Mouse (Mus musculus) mouse embryonic stem cell (cell line): ENCODE data around the gene Cspg5.

Experiments used
- in situ Hi-C, 2 experiments: fragments of 300-500 bp; cut with MboI; formaldehyde crosslinking; loops; 1 replicate in 1 of 2; 3 replicates in 1 of 2; pipeline ENCODE4 v1.14.3; 2019 to 2020; ENCODE audit warnings: low sequenced_read_pairs in 2 of 2, low pct_unique_long_range_greater_than_20kb in 1 of 2, mixed read lengths in 1 of 2; ENCODE audit not compliant: unreplicated experiment in 1 of 2

Cspg5 gene

GRCm38 (mm10) chr9:110243221-110243833 is at the start of gene Cspg5:
TSS of gene Cspg5 (plus strand) at chr9:110243783.
- in situ Hi-C loops: loop anchor here in 1 of 2 experiments (5.0 kb wide), 1 partner anchor 49 kb away; no protein-coding TSS in a partner anchor

- in situ Hi-C loops: no loop called here
Measured at GRCm38 (mm10) chr9:110199870-110200269, 43.7 kb upstream of the Cspg5 start.

DNA sequence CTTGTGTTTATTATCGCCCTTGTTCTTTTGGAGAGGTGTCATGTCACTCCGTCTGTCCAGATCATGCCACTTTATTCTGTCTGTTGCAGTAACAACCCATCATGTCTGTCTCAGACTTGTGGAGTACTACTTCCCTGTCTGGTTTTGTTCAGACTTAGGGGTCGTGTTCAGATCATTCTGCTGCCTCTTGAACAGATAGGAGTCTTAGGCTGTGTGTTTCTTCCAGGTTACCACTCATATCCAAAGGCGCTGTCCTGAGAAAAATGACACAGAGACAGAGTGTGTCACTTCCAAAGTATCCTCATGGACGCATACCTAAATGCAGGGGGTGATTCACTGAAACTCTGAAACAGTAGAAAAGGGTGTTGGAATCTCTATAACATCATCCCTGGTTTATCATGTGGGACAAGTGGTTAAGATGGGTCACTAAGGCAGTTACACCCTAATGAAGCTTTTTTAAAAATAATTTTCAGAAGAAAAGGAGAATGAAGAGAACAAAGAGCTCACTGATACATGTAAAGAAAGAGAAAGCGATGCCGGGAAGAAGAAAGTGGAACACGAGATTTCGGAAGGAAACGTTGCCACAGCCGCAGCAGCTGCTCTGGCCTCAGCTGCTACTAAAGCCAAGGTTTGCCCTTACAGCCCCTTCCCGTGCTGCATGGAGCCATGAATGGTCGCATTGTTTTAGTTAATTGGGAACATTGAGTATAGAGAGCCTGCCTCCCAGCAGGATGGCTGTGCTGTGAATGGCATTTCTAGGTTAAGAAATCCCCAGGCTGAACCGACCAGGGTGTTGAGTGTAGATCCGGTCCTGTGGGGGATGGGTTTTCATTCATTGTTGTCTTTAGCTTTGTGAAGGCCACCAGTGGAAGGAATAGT is 37.8 kb upstream of the Cspg5 start:
- in situ Hi-C loops: no loop called here

- in situ Hi-C loops: no loop called here
Measured at GRCm38 (mm10) chr9:110206437-110206836, 37.1 kb upstream of the Cspg5 start.

GRCm38 (mm10) chr9:110208265-110208664 is 35.3 kb upstream of the Cspg5 start:
- in situ Hi-C loops: no loop called here

DNA sequence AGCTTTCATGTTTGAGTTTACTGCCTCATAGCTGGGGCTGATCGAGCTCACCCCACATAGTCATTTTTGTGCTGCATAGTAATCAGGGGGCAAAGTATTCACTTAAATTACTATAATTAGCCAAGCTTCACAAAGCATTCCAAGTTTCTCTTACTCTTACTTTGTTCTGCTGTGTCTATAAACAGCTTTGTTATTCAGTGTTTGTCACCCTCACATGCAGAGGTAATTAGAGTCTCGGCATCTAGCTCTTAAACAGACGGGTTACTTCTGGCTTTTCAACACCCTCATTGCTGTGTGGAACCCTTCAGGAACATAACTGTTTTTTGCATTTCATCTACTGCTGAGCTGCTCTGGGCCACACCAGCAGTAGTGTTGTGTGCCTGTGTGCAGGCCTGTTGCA is 34.6 kb upstream of the Cspg5 start:
- in situ Hi-C loops: no loop called here

GRCm38 (mm10) chr9:110224273-110224672 is 19.3 kb upstream of the Cspg5 start:
- in situ Hi-C loops: loop anchor here in 1 of 2 experiments (5.0 kb wide), 1 partner anchor 37 kb away; no protein-coding TSS in a partner anchor

- in situ Hi-C loops: no loop called here
Measured at GRCm38 (mm10) chr9:110226191-110226590, 17.4 kb upstream of the Cspg5 start.

GRCm38 (mm10) chr9:110228671-110229070 is 14.9 kb upstream of the Cspg5 start:
- in situ Hi-C loops: no loop called here

GRCm38 (mm10) chr9:110229112-110229511 is 14.5 kb upstream of the Cspg5 start:
- in situ Hi-C loops: no loop called here

DNA sequence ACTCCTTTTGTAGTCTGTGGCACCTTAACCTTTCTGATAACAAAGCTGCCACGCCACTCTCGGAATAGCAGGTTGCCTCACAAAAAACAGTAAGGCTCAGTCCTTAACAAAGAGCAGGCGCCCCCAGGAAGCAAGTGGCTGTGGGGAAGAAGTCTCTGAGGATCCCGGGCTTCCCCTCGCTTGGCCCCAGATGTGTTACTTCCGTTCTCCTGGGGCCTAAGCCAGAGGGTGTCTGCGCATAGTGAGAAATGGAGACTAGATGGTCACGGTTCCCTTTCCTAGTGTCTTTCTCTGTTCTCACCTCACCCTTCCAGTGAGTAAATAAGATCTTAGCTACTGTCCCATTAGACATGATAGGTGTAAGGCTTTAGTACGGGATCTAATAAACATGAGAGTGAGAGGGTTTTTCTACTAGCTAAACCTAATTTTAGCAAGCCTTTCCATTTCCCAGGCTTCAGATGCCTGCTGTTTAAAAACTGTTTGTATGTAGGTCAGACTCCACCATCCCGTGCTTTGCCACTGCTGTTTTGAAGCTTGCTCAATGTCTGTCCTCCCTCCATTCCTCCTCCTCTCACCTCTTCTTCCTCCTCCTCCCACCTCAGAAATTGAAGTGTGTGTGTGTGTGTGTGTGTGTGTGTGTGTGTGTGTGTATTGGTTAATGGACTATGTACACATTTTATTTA is 13.9 kb upstream of the Cspg5 start:
- in situ Hi-C loops: no loop called here

DNA sequence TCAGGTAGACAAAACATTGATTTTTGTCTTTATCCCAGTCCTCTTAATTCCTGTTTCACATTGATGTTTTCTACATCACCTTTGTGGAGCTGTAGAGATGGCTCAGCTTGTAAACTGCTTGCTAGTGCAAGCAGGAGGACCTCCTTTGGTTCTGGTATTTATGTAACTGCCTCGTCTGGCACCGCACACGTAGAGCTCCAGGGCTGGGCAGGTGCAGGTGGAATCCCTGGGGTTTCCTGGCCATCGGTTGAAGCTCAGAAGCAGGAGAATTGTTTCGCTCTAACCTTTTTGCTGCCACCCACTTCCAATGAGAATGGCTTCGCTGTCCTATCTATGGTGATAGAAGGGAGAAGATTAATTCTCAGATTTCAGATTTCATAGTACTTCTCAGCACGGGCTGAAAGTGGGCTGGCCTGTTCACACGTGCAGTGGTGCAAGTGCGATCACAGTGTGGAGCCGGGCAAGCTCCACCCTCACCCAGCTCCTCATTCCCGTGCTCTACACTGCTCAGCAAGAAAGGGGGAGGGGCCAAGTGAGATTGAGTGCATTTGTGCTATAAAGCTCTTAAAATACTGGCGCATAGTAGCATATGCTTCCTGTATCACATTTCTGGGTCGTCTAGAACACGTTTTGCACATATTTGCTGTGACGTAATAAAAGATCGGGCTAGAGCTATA is 13.1 kb upstream of the Cspg5 start:
- in situ Hi-C loops: no loop called here

DNA sequence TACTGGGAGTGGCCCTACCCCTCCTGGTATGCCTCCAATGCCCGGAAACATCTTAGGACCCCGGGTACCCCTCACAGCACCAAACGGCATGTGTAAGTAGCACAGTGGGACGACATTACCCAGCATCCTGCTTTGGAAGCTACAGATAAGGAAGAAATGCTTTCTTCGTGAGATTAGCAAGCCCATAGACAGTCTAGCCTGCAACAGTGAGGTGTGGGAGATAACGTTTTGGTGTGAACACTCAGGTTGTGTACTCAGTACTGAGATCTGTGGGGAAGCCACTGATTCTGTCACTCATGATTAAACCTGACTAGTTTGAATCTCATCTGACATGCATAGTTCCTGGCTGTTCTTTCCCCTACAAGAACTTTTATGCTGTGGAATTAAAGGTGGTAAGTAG is 8.6 kb upstream of the Cspg5 start:
- in situ Hi-C loops: no loop called here

DNA sequence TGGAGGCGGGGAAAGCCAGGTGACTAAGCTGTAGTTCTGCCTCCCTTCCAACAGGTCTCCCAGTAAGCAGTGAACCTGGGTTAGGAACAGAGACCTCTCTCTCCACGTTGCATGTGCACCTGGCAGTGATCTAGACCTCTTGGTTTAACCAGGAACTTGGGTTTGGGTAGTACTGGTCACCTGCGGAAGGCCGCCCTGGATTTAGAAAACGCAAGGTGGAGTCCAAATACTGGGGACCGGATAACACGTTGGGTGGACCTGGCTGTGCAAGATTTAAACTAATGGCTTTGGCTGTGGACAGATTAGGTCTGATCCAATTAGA is 945 bp downstream of the Cspg5 start:
- in situ Hi-C loops: loop anchor here in 1 of 2 experiments (5.0 kb wide), 1 partner anchor 48 kb away; no protein-coding TSS in a partner anchor

- in situ Hi-C loops: loop anchor here in 1 of 2 experiments (5.0 kb wide), 1 partner anchor 47 kb away; no protein-coding TSS in a partner anchor
Measured at GRCm38 (mm10) chr9:110244889-110245589, 1.5 kb downstream of the Cspg5 start.

- in situ Hi-C loops: no loop called here
Measured at GRCm38 (mm10) chr9:110245590-110246320, 2.2 kb downstream of the Cspg5 start.

GRCm38 (mm10) chr9:110246321-110246640 is 2.7 kb downstream of the Cspg5 start:
- in situ Hi-C loops: no loop called here

DNA sequence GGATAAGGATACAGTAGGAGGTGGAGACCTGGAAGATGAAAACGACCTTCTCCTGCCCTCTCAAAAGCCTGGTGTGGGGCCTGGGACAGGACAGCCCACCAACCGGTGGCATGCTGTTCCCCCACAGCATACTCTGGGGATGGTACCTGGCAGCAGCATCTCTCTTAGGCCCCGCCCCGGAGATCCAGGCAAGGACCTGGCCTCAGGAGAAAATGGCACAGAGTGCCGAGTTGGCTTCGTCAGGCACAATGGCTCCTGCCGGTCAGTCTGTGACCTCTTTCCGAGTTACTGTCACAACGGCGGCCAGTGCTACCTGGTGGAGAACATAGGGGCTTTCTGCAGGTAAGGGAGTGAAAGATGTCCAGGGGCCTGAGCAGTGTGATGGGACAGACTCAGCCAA is 3.5 kb downstream of the Cspg5 start:
- in situ Hi-C loops: no loop called here
